Mouse (Mus musculus) limb, embryonic 13.5 days (tissue): ENCODE measurements at regions not wholly inside any gene's neighbourhood (a gene's known extent, or its start where the extent isn't known, plus 50 kb on each side); places are given as distances from the start of the nearest gene placed in this dataset.
"Not testable (repeated sequence)": the region's sequence is repeated elsewhere in the genome, so short reads cannot be mapped to it uniquely, and the experiment has no call there.

Experiments used
- ATAC-seq: fragments of 200-750 bp; cut with Nextera tagmentation; 2 replicates; pipeline ENCODE4 v1.8.0; 2017; ENCODE audit warnings: low read depth, moderate number of reproducible peaks, moderate TSS enrichment; ENCODE audit not compliant: low FRiP score
- H3K27ac ChIP-seq: fragments of 300-500 bp; sonication (generic); 2 replicates; pipeline ENCODE4 v1.5.1; 2015; ENCODE audit warnings: inconsistent platforms, mild to moderate bottlenecking, moderate library complexity
- H3K27me3 ChIP-seq: fragments of 300-500 bp; sonication (generic); 2 replicates; pipeline ENCODE4 v1.6.1; 2015; ENCODE audit warnings: mild to moderate bottlenecking, inconsistent platforms
- H3K36me3 ChIP-seq: fragments of 300-500 bp; sonication (generic); 2 replicates; pipeline ENCODE4 v1.6.1; 2015; ENCODE audit warnings: inconsistent platforms, mild to moderate bottlenecking, moderate library complexity
- H3K4me1 ChIP-seq: fragments of 300-500 bp; sonication (generic); 2 replicates; pipeline ENCODE4 v1.6.1; 2015; ENCODE audit warnings: inconsistent platforms
- H3K4me2 ChIP-seq: fragments of 300-500 bp; sonication (generic); replicated peaks from 2 replicates; pipeline ENCODE4 v1.6.1; 2015; ENCODE audit warnings: inconsistent platforms, mild to moderate bottlenecking, moderate library complexity
- H3K4me3 ChIP-seq: fragments of 300-500 bp; sonication (generic); 2 replicates; pipeline ENCODE4 v1.5.1; 2015; ENCODE audit warnings: moderate library complexity, mild to moderate bottlenecking, inconsistent platforms
- H3K9ac ChIP-seq: fragments of 300-500 bp; sonication (generic); 2 replicates; pipeline ENCODE4 v1.6.1; 2015; ENCODE audit warnings: mild to moderate bottlenecking, inconsistent platforms
- H3K9me3 ChIP-seq: fragments of 300-500 bp; sonication (generic); 2 replicates; pipeline ENCODE4 v1.6.1; 2016; ENCODE audit warnings: inconsistent platforms
- WGBS: fragments of 180-500 bp; shearing (Covaris S2); methylation state at CpG from one replicate; pipeline ENCODE4 v1.1.7; 2015; 5-methylcytosine and 5-hydroxymethylcytosine counted together

DNA sequence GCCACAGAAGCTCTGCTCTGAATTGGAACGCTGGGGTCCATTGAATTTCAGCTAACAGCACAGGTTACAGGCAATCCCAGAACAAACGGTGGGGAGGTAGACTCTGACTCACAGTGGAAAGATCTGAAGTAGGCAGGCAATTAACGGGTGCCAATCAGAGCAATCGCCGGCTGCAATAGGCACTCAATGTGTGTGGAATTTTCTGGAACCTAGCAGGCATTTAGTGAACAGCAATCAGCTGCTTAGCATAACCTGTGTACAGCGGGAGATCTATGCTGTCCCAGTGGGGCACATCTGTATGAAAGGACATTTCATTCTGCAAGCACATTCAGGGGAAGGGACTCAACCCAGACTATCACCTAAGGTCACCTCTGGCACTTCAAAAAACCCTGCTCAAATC is 213.4 kb downstream of the 1810013L24Rik start:
- no peaks in the 10 kb centered on the region for H3K36me3 ChIP-seq
- H3K27ac ChIP-seq, result no peak overlapping the region
- H3K4me3 ChIP-seq, result no peak overlapping the region
- no peaks in the 10 kb centered on the region for H3K27me3 ChIP-seq
- H3K9ac ChIP-seq, result no peak overlapping the region
- no peak for ATAC-seq
- no peaks in the 10 kb centered on the region for H3K9me3 ChIP-seq
- H3K4me2 ChIP-seq, result no peak overlapping the region
- 70% methylated on average over 6 of the region's 6 CpGs for WGBS
- H3K4me1 ChIP-seq, result no peaks in the 10 kb centered on the region

GRCm38 (mm10) chr16:9046864-9047263 is 217.0 kb downstream of the 1810013L24Rik start:
- H3K4me2 ChIP-seq, result no peak overlapping the region
- no peak for ATAC-seq
- H3K27ac ChIP-seq, result no peak overlapping the region
- H3K4me3 ChIP-seq, result no peak overlapping the region
- no peaks in the 10 kb centered on the region for H3K9me3 ChIP-seq
- no peaks in the 10 kb centered on the region for H3K27me3 ChIP-seq
- H3K4me1 ChIP-seq, result no peaks in the 10 kb centered on the region
- no peaks in the 10 kb centered on the region for H3K36me3 ChIP-seq
- H3K9ac ChIP-seq, result no peak overlapping the region
- WGBS, result 87% methylated on average over 2 of the region's 2 CpGs

GRCm38 (mm10) chr16:9054415-9054814 is 224.5 kb downstream of the 1810013L24Rik start:
- no peak overlapping the region for H3K9ac ChIP-seq
- H3K4me1 ChIP-seq, result no peaks in the 10 kb centered on the region
- H3K9me3 ChIP-seq, result no peaks in the 10 kb centered on the region
- H3K27me3 ChIP-seq, result no peaks in the 10 kb centered on the region
- no peak overlapping the region for H3K27ac ChIP-seq
- no peak overlapping the region for H3K4me3 ChIP-seq
- no peaks in the 10 kb centered on the region for H3K36me3 ChIP-seq
- H3K4me2 ChIP-seq, result no peak overlapping the region
- no peak for ATAC-seq
- 53% methylated on average over 4 of the region's 4 CpGs for WGBS

DNA sequence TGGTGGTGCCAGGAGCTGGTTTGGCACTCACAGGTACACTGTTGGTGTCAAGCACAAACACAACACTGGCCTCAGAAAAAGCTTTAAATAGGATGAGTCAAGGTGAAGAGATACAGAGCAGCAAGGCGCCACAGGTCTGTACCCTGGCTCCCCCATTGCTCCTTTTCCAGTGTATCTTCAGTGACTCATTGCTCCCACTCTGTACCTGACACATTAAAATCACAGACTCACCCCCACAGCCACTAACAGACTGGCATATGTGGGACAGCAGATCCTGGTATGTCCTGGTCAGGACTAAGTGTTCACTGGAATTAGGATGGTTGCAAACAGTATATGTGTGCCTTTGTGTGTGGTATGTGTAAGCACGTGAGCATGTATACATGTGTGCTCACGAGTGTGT is 226.5 kb downstream of the 1810013L24Rik start:
- Histone ChIP-seq H3K9me3 (no peaks in the 10 kb centered on the region), H3K27ac (no peak overlapping the region), H3K9ac (no peak overlapping the region), H3K36me3 (no peaks in the 10 kb centered on the region), H3K4me3 (no peak overlapping the region), H3K4me2 (no peak overlapping the region), H3K4me1 (no peaks in the 10 kb centered on the region), H3K27me3 (no peaks in the 10 kb centered on the region)
- ATAC-seq, result no peak
- WGBS, result 90% methylated on average over 3 of the region's 3 CpGs

DNA sequence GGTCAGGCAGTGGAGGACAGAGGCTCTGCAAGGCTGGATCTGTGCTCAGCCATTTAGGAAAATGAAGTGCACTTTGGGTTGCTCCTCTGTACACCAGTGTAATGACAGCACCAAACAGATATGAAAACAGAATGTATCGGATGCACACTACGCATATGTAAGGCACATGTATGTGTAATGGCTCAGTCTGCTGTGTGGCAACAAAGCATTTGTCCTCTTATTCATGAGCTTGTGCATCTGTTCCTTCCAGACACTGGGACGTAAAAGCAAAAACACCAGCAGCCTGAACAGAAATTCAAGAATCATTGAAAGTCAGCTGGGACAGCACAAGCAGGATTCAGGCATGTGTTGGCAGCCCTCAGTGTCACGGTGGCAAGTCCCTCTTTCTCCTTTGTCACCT is 241.6 kb downstream of the 1810013L24Rik start:
- WGBS, result 89% methylated on average over 4 of the region's 4 CpGs

DNA sequence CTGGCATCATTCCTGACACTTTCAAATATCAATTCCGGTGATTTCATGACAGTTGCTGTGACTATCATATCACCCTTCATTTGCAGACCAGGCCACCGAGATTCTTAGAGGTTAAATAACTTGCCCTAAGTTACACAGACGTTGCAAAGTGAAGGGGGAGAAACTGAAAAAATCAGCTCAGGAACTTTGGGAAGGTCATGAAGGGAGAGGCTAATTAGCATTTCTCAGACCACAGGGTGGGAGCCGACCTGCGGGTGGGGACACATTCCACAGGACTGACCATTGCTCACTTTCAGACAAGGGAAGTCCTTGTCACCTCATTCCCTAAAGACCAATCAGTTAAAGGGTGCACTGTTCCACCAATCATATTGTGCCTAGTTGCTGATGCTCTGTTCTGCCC is 242.1 kb downstream of the 1810013L24Rik start:
- not testable (repeated sequence) for H3K4me3 ChIP-seq, H3K36me3 ChIP-seq, H3K27me3 ChIP-seq, H3K9me3 ChIP-seq, H3K9ac ChIP-seq, ATAC-seq, H3K27ac ChIP-seq, H3K4me1 ChIP-seq, H3K4me2 ChIP-seq
- 82% methylated on average over 5 of the region's 5 CpGs for WGBS

More for the DNA sequence above, 241.6 kb downstream of the 1810013L24Rik start:
- ATAC-seq, result no peak
- Histone ChIP-seq H3K4me3 (no peak overlapping the region), H3K27me3 (no peaks in the 10 kb centered on the region), H3K36me3 (no peaks in the 10 kb centered on the region), H3K4me2 (no peak overlapping the region), H3K4me1 (no peaks in the 10 kb centered on the region), H3K9ac (no peak overlapping the region), H3K9me3 (no peaks in the 10 kb centered on the region), H3K27ac (no peak overlapping the region)

DNA sequence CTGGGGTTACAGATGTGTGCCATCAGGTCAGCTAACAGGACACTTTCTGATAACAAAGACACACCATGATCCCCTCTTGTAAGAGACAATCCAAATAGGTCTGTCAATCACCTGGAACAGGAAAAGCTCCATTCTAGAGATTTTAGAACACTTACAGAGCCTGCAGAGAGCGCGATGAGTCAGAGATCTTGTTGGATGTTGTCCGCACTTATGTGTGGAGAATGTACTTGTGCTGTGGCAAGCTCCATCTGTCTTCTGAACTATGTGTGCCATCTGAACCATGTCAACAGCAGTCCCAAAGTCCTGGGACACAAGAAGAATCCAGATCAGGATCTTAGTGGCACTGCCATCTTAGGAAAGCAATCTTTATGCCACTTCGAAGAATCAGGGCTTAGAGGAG is 244.4 kb downstream of the 1810013L24Rik start:
- no peak overlapping the region for H3K27ac ChIP-seq
- no peak for ATAC-seq
- no peaks in the 10 kb centered on the region for H3K4me1 ChIP-seq
- H3K9ac ChIP-seq, result no peak overlapping the region
- no peak overlapping the region for H3K4me3 ChIP-seq
- no peak overlapping the region for H3K4me2 ChIP-seq
- H3K9me3 ChIP-seq, result no peaks in the 10 kb centered on the region
- 93% methylated on average over 4 of the region's 4 CpGs for WGBS
- H3K27me3 ChIP-seq, result no peaks in the 10 kb centered on the region
- no peaks in the 10 kb centered on the region for H3K36me3 ChIP-seq

GRCm38 (mm10) chr16:9077451-9077850 is 247.6 kb downstream of the 1810013L24Rik start:
- H3K4me1 ChIP-seq, result no peaks in the 10 kb centered on the region
- no peaks in the 10 kb centered on the region for H3K36me3 ChIP-seq
- no peaks in the 10 kb centered on the region for H3K9me3 ChIP-seq
- no peak overlapping the region for H3K27ac ChIP-seq
- no peak overlapping the region for H3K9ac ChIP-seq
- no peak overlapping the region for H3K4me3 ChIP-seq
- WGBS, result 73% methylated on average over 2 of the region's 2 CpGs
- no peak for ATAC-seq
- H3K27me3 ChIP-seq, result no peaks in the 10 kb centered on the region
- H3K4me2 ChIP-seq, result no peak overlapping the region

- no peaks in the 10 kb centered on the region for H3K27me3 ChIP-seq
- H3K9ac ChIP-seq, result no peak overlapping the region
- H3K4me2 ChIP-seq, result no peak overlapping the region
- WGBS, result 90% methylated on average over 4 of the region's 4 CpGs
- no peaks in the 10 kb centered on the region for H3K4me1 ChIP-seq
- H3K36me3 ChIP-seq, result no peaks in the 10 kb centered on the region
- H3K9me3 ChIP-seq, result no peaks in the 10 kb centered on the region
- no peak overlapping the region for H3K4me3 ChIP-seq
- no peak for ATAC-seq
- H3K27ac ChIP-seq, result no peak overlapping the region
Measured at GRCm38 (mm10) chr16:9078405-9078942, 248.6 kb downstream of the 1810013L24Rik start.

- no peak for ATAC-seq
- Histone ChIP-seq H3K27ac (no peak overlapping the region), H3K9ac (no peak overlapping the region), H3K9me3 (no peaks in the 10 kb centered on the region), H3K4me3 (no peak overlapping the region), H3K36me3 (no peaks in the 10 kb centered on the region), H3K4me2 (no peak overlapping the region), H3K27me3 (no peaks in the 10 kb centered on the region), H3K4me1 (no peaks in the 10 kb centered on the region)
- 91% methylated on average over 3 of the region's 3 CpGs for WGBS
Measured at GRCm38 (mm10) chr16:9083040-9083439, 253.1 kb downstream of the 1810013L24Rik start.

DNA sequence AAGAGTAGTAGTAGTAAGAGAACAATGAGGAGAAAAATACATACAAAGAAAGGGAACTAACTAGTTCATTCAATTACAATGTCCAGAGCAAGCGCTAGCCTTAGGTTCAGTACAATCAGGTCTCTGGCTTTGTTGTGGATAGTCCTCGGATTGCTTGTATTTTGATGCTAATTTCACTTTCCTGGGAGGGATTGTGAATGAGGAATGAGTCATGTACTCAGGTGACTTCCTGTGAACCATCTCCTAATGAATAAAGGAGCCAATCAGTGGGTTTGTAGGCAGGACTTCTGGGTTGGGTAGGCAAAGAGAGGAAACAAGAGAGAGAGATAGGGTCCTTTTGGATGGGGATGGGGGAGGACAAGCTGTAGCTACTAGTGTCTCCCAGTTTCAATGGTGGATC is 253.8 kb downstream of the 1810013L24Rik start:
- no peaks in the 10 kb centered on the region for H3K9me3 ChIP-seq
- H3K27ac ChIP-seq, result no peak overlapping the region
- ATAC-seq, result no peak
- H3K4me2 ChIP-seq, result no peak overlapping the region
- WGBS, result 81% methylated on average over 2 of the region's 2 CpGs
- H3K4me1 ChIP-seq, result no peaks in the 10 kb centered on the region
- no peaks in the 10 kb centered on the region for H3K36me3 ChIP-seq
- no peaks in the 10 kb centered on the region for H3K27me3 ChIP-seq
- no peak overlapping the region for H3K9ac ChIP-seq
- no peak overlapping the region for H3K4me3 ChIP-seq

DNA sequence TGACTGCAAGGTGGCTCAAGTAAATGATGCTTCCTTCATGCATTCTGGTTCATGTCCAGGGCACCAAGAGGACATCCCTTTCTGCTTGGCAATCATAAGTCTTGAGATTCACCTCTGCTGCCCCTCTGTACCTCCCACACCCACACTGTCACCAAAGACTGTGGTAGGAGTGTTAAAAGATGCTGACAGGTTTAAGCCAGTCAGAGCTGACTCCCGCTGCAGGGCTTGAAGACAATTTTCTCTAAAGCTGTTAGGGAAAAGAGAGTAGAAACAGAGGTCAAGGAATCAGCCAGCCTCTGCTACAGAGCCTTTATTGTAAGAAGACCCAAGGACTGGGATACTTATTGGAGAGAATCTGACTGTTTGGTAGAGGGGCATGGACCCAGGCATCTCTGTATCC is 254.7 kb downstream of the 1810013L24Rik start:
- H3K4me1 ChIP-seq, result no peaks in the 10 kb centered on the region
- no peaks in the 10 kb centered on the region for H3K9me3 ChIP-seq
- no peaks in the 10 kb centered on the region for H3K36me3 ChIP-seq
- no peak overlapping the region for H3K4me2 ChIP-seq
- no peak for ATAC-seq
- H3K27ac ChIP-seq, result no peak overlapping the region
- no peaks in the 10 kb centered on the region for H3K27me3 ChIP-seq
- no peak overlapping the region for H3K4me3 ChIP-seq
- no peak overlapping the region for H3K9ac ChIP-seq
- WGBS, result 81% methylated on average over 1 of the region's 1 CpGs

DNA sequence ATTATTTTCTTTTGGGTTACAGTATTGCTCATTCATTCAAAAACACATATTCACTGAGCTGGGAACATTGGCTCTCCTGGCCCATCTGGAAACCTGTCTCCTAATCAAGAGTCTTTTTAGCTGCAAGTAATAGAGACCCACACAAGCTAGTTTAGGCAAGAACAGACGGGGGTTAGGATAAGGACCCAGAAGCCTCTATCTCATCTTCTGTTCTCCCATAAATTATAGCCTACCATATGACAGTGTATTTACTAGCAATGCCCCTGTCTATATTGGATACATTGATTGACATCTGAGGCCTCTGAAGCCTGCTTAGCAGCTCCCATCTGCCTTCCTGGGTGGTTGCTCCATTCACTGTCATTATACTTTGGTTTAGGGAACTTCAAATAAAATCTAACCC is 255.2 kb downstream of the 1810013L24Rik start:
- Histone ChIP-seq H3K36me3 (no peaks in the 10 kb centered on the region), H3K9me3 (no peaks in the 10 kb centered on the region), H3K4me1 (no peaks in the 10 kb centered on the region), H3K27ac (no peak overlapping the region), H3K4me3 (no peak overlapping the region), H3K9ac (no peak overlapping the region), H3K27me3 (no peaks in the 10 kb centered on the region), H3K4me2 (no peak overlapping the region)
- no peak for ATAC-seq
- WGBS, result 67% methylated on average over 1 of the region's 1 CpGs
